Mouse (Mus musculus) gastrocnemius, postnatal 14 days (tissue): Measurements from ENCODE around the gene Olfr394. TPM values are rescaled to one million over a fixed set of nuclear protein-coding genes. Genes with fewer than 3 reads are reported as not detected.
"Not testable (repeated sequence)": the region's sequence is repeated elsewhere in the genome, so short reads cannot be mapped to it uniquely, and the experiment has no call there.

Experiments
- DNase-seq: peaks from one replicate; pipeline ENCODE4 v3.0.0; 2021; ENCODE audit warnings: mixed read lengths
- intact Hi-C: fragments of 180-260 bp; cut with DNase I; formaldehyde crosslinking; loops from one replicate; pipeline ENCODE4 v1.15.1; 2025; ENCODE audit warnings: low total_unique reads
- long read RNA-seq, 2 experiments: library from polyadenylated mRNA; stranded (forward); transcript quantifications; one replicate each; pipeline ENCODE4 v2.0.0; 2021
- total RNA-seq, 2 experiments: library from RNA; stranded (reverse); gene quantifications; 2 replicates each; pipeline ENCODE4 v1.2.3; 2021

The Olfr394 gene
- total RNA-seq = not detected
- long read RNA-seq, experiment 1 = 0 reads
- long read RNA-seq, experiment 2 = 0 reads

DNA sequence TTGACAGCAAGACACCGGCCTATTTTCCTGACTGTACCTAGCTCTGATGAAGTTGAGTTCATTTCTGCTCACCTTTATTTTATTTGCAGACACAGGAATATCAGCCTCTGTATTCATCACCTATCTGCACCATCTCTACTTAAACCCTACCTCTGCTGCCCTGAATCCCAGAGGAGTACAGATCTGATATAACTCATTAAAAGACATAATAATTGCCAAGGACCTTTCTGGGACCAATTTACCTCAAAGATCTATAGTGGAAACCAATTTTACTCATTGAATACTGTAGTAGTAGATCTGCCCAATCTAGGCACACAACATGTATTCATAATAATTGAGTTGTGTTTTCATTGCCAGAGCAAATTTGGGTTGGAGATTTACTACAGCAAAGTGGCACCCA, at the start of gene Olfr394:
Gene Olfr394 (minus strand): TSS at position 101 of the 400 bp plus-strand sequence.
- no peak for DNase-seq
- intact Hi-C loops = no loop called here

DNA sequence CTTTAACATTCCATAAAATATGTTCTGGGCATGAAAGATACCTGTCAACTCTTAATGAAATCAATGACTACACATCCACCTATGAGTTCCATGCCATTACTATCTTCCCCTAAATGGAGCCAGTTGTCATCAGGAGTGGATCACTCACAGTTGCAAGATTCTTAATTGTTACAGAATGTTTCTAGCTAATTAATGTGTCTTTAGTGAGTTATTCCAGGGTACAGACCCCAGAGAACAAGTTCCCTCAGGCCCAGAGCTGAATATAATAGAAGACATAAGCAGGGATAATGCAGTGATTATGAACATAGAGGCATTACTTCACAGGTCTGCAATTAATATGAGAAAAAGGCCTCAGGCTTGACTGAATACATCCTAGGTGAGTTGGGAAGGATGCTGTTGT, 45.8 kb upstream of the Olfr394 start, which contains the start of gene Olfr23:
Gene Olfr23 (plus strand): TSS at position 301 of the 400 bp plus-strand sequence.
- intact Hi-C loops = no loop called here
- DNase-seq = no peak

DNA sequence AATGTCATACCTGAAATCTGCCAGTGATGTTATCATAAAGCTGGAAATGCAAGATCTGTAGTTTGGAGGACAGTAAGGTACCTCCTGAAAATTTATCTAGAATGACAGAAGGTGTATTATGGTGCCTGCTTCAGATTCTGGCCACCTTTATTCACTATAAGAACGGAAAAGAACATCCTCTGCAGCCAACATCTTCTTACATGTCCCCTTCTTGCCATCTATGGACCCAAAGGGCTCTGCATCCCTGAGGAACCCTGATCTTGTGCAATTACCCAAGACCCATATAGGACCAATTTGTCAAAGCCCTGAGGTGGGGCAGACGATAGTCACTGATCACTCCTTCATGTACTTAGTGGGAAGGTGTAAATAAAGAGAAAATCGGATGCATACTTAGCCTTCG, 18.6 kb upstream of the Olfr394 start, which contains the start of gene Olfr395:
Gene Olfr395 (minus strand): TSS at position 101 of the 400 bp plus-strand sequence.
- intact Hi-C loops, DNase-seq: not testable (repeated sequence)

DNA sequence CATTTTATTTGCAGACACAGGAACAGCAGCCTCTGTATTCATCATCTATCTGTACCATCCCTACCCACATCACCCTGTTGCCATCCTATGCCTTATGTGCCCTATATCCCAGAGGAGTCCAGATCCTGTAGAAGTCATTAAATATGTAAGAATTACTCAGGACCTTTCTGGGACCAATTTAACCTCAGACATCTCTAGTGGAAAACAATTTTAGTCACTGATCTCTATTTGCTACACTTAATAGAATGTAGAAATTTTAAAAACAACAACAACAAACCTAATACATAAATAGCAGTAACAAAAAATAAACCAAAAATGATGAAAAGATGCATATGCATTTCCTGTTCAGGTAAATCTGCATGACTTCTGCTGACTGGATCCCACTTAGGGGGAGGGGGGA, 39.2 kb downstream of the Olfr394 start, which contains the start of gene Olfr393:
Gene Olfr393 (minus strand): TSS at position 101 of the 400 bp plus-strand sequence.
- no peak for DNase-seq
- intact Hi-C loops = no loop called here

Other genes starting within 250 kb of the Olfr394 start
- gene Zfp735, start 202.0 kb downstream of the Olfr394 start, total RNA-seq = not detected
- gene Olfr389, start 110.1 kb downstream of the Olfr394 start, total RNA-seq = not detected
- gene Olfr390, start 107.8 kb downstream of the Olfr394 start, total RNA-seq = not detected
- gene Olfr391-ps, start 87.7 kb downstream of the Olfr394 start, total RNA-seq = not detected
- gene Olfr392, start 73.7 kb downstream of the Olfr394 start, total RNA-seq = not detected
- gene Olfr393, start 39.3 kb downstream of the Olfr394 start, total RNA-seq = not detected
- not detected for gene Olfr395, start 18.5 kb upstream of the Olfr394 start, total RNA-seq
- not detected for gene Olfr23, start 45.9 kb upstream of the Olfr394 start, total RNA-seq
- gene Olfr397, start 70.0 kb upstream of the Olfr394 start, total RNA-seq = not detected
- gene Olfr398, start 99.6 kb upstream of the Olfr394 start, total RNA-seq = not detected
- gene Olfr139, start 165.8 kb upstream of the Olfr394 start, total RNA-seq = not detected
- not detected for gene Olfr399, start 165.8 kb upstream of the Olfr394 start, total RNA-seq
- not detected for gene Zfp616, start 179.2 kb upstream of the Olfr394 start, total RNA-seq
- gene Olfr401, start 222.9 kb upstream of the Olfr394 start, total RNA-seq = not detected